Mouse (Mus musculus) ES-E14 (cell line): Measurements from ENCODE around the gene Lrrc3b. TPM values are rescaled to one million over a fixed set of nuclear protein-coding genes. Genes with fewer than 3 reads are reported as not detected.

Experiments
- DNase-seq: peaks from one replicate; pipeline ENCODE4 v3.0.0-alpha.2; 2013; ENCODE audit warnings: low read depth, low spot score
- H3K27ac ChIP-seq: 2 replicates; pipeline ENCODE4 v1.5.1; 2012; ENCODE audit warnings: low read depth, mild to moderate bottlenecking, low read length, moderate library complexity, mixed read lengths; ENCODE audit not compliant: poor library complexity, insufficient read depth, severe bottlenecking
- H3K36me3 ChIP-seq: 2 replicates; pipeline ENCODE4 v1.6.1; 2012; ENCODE audit warnings: mild to moderate bottlenecking, low read length, moderate library complexity, mixed read lengths; ENCODE audit not compliant: control insufficient read depth, poor library complexity, insufficient read depth, severe bottlenecking
- H3K4me1 ChIP-seq, 2 experiments: fragments of 150-350 bp in 1 of 2; sonication (generic) in 1 of 2; 2 replicates each; pipeline ENCODE4 v1.6.1; 2012; ENCODE audit warnings: low read length in 2 of 2, mild to moderate bottlenecking in 1 of 2, mixed read lengths in 1 of 2; ENCODE audit not compliant: control insufficient read depth in 2 of 2, insufficient read depth in 2 of 2, poor library complexity in 1 of 2
- H3K4me3 ChIP-seq, 2 experiments: fragments of 150-350 bp in 1 of 2; sonication (generic) in 1 of 2; 2 replicates each; pipeline ENCODE4 v1.5.1; 2012; ENCODE audit warnings: low read length in 2 of 2, low read depth in 1 of 2, mild to moderate bottlenecking in 1 of 2, mixed read lengths in 1 of 2; ENCODE audit not compliant: insufficient read depth in 1 of 2, poor library complexity in 1 of 2, severe bottlenecking in 1 of 2
- H3K9ac ChIP-seq: 2 replicates; pipeline ENCODE4 v1.6.1; 2012; ENCODE audit warnings: low read depth, mild to moderate bottlenecking, low read length, mixed read lengths; ENCODE audit not compliant: poor library complexity, insufficient read depth, severe bottlenecking
- H3K9me3 ChIP-seq: fragments of 150-350 bp; sonication (generic); 2 replicates; pipeline ENCODE4 v1.6.1; 2012; ENCODE audit warnings: low read depth, mild to moderate bottlenecking, low read length; ENCODE audit not compliant: control insufficient read depth, insufficient read depth
- CHD2 ChIP-seq: IDR thresholded peaks from 2 replicates; pipeline ENCODE4 v1.6.1; 2014; ENCODE audit warnings: mild to moderate bottlenecking, low read depth, low read length, inconsistent platforms
- HCFC1 ChIP-seq: IDR thresholded peaks from 2 replicates; pipeline ENCODE4 v1.6.1; 2012; ENCODE audit warnings: low read length, inconsistent platforms, borderline replicate concordance; ENCODE audit not compliant: insufficient read depth
- MAFK ChIP-seq: IDR thresholded peaks from 2 replicates; pipeline ENCODE4 v1.6.1; 2014; ENCODE audit warnings: mild to moderate bottlenecking, low read depth, low read length, inconsistent platforms; ENCODE audit not compliant: insufficient read depth
- ZC3H11A ChIP-seq: IDR thresholded peaks from 2 replicates; pipeline ENCODE4 v1.6.1; 2012; ENCODE audit warnings: low read depth, mild to moderate bottlenecking, inconsistent platforms, low read length, borderline replicate concordance
- ZNF384 ChIP-seq: IDR thresholded peaks from 2 replicates; pipeline ENCODE4 v1.6.1; 2012; ENCODE audit warnings: low read depth, low read length, inconsistent platforms
- in situ Hi-C, 2 experiments: fragments of 600-800 bp; cut with MboI; formaldehyde crosslinking; loops; one replicate each; pipeline ENCODE4 v1.15.1; 2025; ENCODE audit warnings: low sequenced_read_pairs in 2 of 2, inconsistent platforms in 1 of 2; ENCODE audit not compliant: unreplicated experiment in 2 of 2
- total RNA-seq: library from RNA; depleted of rRNA; stranded (reverse); fragments of 300-350 nt; gene quantifications from 2 replicates; pipeline ENCODE4 v1.2.3, GENCODE M21; 2012

Gene Lrrc3b
- total RNA-seq, 1 experiment: 0.80 TPM

- Histone ChIP-seq H3K27ac (no peak overlapping the region), H3K9me3 (no peaks in the 10 kb centered on the region), H3K4me1 (no peaks in the 10 kb centered on the region), H3K9ac (no peak overlapping the region), H3K36me3 (no peaks in the 10 kb centered on the region), H3K4me3 (no peak overlapping the region)
- DNase-seq: no peak
- no peak for TF ChIP-seq ZC3H11A
- in situ Hi-C loops: loop anchor here in 1 of 2 experiments (25.0 kb wide), 1 partner anchor 528 kb away; no protein-coding TSS in a partner anchor
Observed at GRCm38 (mm10) chr14:15359134-15359533, 79.7 kb downstream of the Lrrc3b start.

- in situ Hi-C loops: loop anchor here in 1 of 2 experiments (25.0 kb wide), 1 partner anchor 532 kb away; no protein-coding TSS in a partner anchor
- no peak overlapping the region for H3K9ac ChIP-seq
- no peaks in the 10 kb centered on the region for H3K9me3 ChIP-seq
- H3K36me3 ChIP-seq: no peaks in the 10 kb centered on the region
- H3K4me1 ChIP-seq: no peaks in the 10 kb centered on the region
- DNase-seq: peak; percentile 38
- no peak overlapping the region for H3K4me3 ChIP-seq
- peak; percentile 91 for TF ChIP-seq ZC3H11A
- no peak for TF ChIP-seq HCFC1
- H3K27ac ChIP-seq: no peak overlapping the region
Observed at GRCm38 (mm10) chr14:15355512-15355911, 83.3 kb downstream of the Lrrc3b start.

DNA sequence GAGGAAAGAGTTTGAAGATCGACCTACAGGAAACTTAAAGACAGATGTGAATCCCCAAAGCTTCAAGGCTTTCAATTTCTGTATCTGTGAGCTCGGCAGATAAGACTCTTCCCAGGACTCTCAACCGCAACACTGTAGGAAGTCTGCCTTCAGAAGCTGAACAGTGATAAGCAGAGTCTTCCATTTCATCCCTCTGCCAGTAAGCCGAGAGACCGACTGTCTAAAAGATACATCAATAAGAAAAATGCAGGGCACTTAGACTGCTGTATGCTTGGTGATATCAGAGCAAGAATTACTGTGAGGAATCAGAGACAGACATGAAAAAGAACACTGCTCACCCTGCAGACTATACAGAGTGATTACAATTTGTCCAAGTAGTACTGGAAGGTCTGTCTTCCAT, 84.5 kb downstream of the Lrrc3b start:
- in situ Hi-C loops: loop anchor here in 1 of 2 experiments (25.0 kb wide), 1 partner anchor 533 kb away; no protein-coding TSS in a partner anchor
- TF ChIP-seq CHD2 (no peak), HCFC1 (no peak), ZC3H11A (no peak), ZNF384 (no peak), MAFK (no peak)
- no peaks in the 10 kb centered on the region for H3K9me3 ChIP-seq
- H3K9ac ChIP-seq: no peak overlapping the region
- no peak overlapping the region for H3K4me3 ChIP-seq
- H3K27ac ChIP-seq: no peak overlapping the region
- no peaks in the 10 kb centered on the region for H3K36me3 ChIP-seq
- no peaks in the 10 kb centered on the region for H3K4me1 ChIP-seq
- DNase-seq: no peak

DNA sequence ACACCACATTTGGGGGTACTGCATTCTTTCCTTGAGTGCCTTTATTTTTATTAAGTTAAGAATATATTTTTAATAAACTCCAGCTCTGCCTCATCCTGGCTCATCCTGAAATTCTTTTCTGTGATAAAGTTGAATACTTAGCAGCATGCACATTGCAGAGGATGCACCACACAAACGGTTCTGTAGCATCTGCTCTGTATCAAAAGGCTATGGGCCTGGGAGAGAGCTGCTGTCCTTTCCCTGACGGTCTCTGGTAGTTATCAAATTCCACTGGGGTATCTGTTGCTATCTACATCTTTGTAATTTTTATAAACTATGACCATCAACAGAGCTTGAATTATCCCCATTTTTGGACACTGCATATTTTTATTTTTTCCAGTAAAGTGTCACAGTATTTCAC, 105.7 kb downstream of the Lrrc3b start:
- no peak overlapping the region for H3K27ac ChIP-seq
- H3K4me3 ChIP-seq: no peak overlapping the region
- H3K9ac ChIP-seq: no peak overlapping the region
- H3K36me3 ChIP-seq: no peaks in the 10 kb centered on the region
- no peak for DNase-seq
- no peaks in the 10 kb centered on the region for H3K4me1 ChIP-seq
- TF ChIP-seq CHD2 (no peak), ZNF384 (no peak), ZC3H11A (no peak), HCFC1 (no peak), MAFK (no peak)
- H3K9me3 ChIP-seq: no peaks in the 10 kb centered on the region
- in situ Hi-C loops: no loop called here

- Histone ChIP-seq H3K4me3 (no peak overlapping the region), H3K4me1 (no peaks in the 10 kb centered on the region), H3K9me3 (no peaks in the 10 kb centered on the region), H3K27ac (no peak overlapping the region), H3K36me3 (no peaks in the 10 kb centered on the region), H3K9ac (no peak overlapping the region)
- DNase-seq: no peak
- in situ Hi-C loops: no loop called here
- TF ChIP-seq ZNF384 (no peak), HCFC1 (no peak), MAFK (no peak), CHD2 (no peak), ZC3H11A (no peak)
Observed at GRCm38 (mm10) chr14:15331370-15331769, 107.4 kb downstream of the Lrrc3b start.
